Mouse (Mus musculus) ES-Bruce4 (cell line): ENCODE results near the gene Wnt9b.

Source experiments
- CTCF ChIP-seq: IDR thresholded peaks from one replicate; pipeline ENCODE4 v1.8.1; 2011; ENCODE audit warnings: low read depth, low read length
- POLR2A ChIP-seq: IDR thresholded peaks from one replicate; pipeline ENCODE4 v1.8.1; 2011; ENCODE audit warnings: low read length; ENCODE audit not compliant: insufficient read depth

DNA sequence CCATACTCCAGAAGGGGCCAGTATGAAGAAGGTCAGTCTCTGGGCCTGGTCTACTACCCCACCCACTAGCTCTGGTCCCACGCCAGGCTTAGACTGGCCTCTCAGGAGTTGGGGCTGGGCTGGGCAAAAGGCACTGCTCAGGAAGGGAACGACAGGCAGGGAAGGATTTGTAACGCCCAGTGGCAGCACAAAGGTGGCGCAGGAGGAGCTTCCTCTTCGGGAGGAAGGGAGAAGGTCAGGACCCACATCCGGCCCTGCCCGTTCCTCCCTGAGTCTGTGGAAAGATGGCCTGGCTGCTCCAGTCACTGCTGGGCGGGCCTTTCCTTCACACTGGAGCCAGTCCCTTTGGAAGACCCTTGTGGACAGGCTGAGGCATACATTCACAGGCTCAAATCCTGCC is 42.6 kb downstream of the Wnt9b start:
- TF ChIP-seq CTCF, result no peak
- no peak for TF ChIP-seq POLR2A
